Mouse (Mus musculus) midbrain, embryonic 10.5 days (tissue): ENCODE measurements around the gene Gm10234. TPM values are rescaled to one million over a fixed set of nuclear protein-coding genes. Genes with fewer than 3 reads are reported as not detected.

Experiments used
- DNase-seq: peaks from one replicate; pipeline ENCODE4 v3.0.0-alpha.2; 2017; ENCODE audit warnings: low spot score
- H3K27ac ChIP-seq: fragments of 300-500 bp; sonication (generic); replicated peaks from 2 replicates; pipeline ENCODE4 v1.5.1; 2016; ENCODE audit warnings: mild to moderate bottlenecking
- H3K27me3 ChIP-seq: fragments of 300-500 bp; sonication (generic); 2 replicates; pipeline ENCODE4 v1.6.1; 2016; ENCODE audit warnings: low read depth, mild to moderate bottlenecking; ENCODE audit not compliant: poor library complexity, severe bottlenecking
- H3K36me3 ChIP-seq: fragments of 300-500 bp; sonication (generic); 2 replicates; pipeline ENCODE4 v1.6.1; 2016; ENCODE audit warnings: mild to moderate bottlenecking, moderate library complexity
- H3K4me1 ChIP-seq: fragments of 300-500 bp; sonication (generic); 2 replicates; pipeline ENCODE4 v1.6.1; 2016
- H3K4me3 ChIP-seq: fragments of 300-500 bp; sonication (generic); 2 replicates; pipeline ENCODE4 v1.5.1; 2016; ENCODE audit warnings: mild to moderate bottlenecking, moderate library complexity
- H3K9me3 ChIP-seq: fragments of 300-500 bp; sonication (generic); replicated peaks from 2 replicates; pipeline ENCODE4 v1.6.1; 2016; ENCODE audit warnings: mild to moderate bottlenecking
- WGBS: fragments of 180-500 bp; shearing (Covaris S2); methylation state at CpG from one replicate; pipeline ENCODE4 v1.1.7; 2016; 5-methylcytosine and 5-hydroxymethylcytosine counted together
- polyA plus RNA-seq: library from polyadenylated mRNA; unstranded; fragments of >200 nt; fragmentation: Nextera tagmentation; extraction: Ambion mirVana; gene quantifications from 2 replicates; pipeline ENCODE4 v1.2.1, GENCODE M21; 2016

The Gm10234 gene
- polyA plus RNA-seq: not detected in 2 replicates

DNA sequence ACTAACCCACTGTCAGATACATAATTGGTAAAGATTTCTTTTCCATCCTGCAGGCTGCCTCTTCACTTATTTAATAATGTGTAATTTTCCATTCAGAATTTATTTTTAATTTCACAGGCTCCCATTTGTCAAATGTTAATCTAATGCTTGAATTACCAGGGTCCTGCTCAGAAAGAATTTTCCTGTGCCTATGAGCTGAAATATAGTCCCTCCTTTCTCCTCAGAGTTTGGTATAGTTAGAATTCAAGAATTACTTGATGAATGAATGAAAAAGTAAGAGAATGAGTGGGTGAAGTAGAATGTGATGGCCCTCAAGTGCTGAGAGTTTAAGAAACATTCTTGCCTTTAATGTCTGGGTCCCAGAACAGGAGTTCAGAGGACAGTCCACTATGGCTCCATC lies at the start of gene Gm10234:
Gene Gm10234 (plus strand): TSS at position 301 of the 400 bp plus-strand sequence.
- no peak within 1 kb of the TSS for H3K27ac ChIP-seq
- no peaks in the 10 kb centered on the region for H3K27me3 ChIP-seq
- DNase-seq: no peak
- H3K4me3 ChIP-seq: no peak within 1 kb of the TSS
- no peaks in the 10 kb centered on the region for H3K4me1 ChIP-seq
- H3K36me3 ChIP-seq: no peaks in the 10 kb centered on the region
- no peaks in the 10 kb centered on the region for H3K9me3 ChIP-seq

DNA sequence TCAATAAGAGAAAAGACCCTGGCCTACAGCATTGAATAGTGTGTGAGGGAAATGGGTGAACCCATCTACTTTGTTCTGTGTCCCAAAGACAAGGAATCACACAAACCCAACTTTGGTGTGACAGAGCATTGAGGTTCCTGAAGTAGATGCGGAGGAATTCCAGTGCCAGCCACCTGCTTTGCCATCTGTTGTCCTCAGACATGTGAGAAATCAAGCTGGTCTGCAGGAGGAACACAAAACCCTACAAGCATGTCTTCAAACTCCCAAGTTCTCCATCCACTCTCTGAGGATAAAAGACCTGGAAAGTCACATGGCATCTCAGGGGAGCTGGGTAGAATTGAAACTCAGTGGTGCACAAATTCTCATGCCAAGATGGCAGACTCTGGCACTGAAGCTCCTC lies 44.3 kb upstream of the Gm10234 start:
- Histone ChIP-seq H3K27me3 (no peaks in the 10 kb centered on the region), H3K27ac (no peak overlapping the region), H3K36me3 (no peaks in the 10 kb centered on the region), H3K9me3 (no peaks in the 10 kb centered on the region), H3K4me1 (peaks cover 4% of the 10 kb centered on the region; the same call in 1 of the 2 replicates), H3K4me3 (no peak overlapping the region)
- 92% methylated on average over 1 of the region's 1 CpGs for WGBS
- no peak for DNase-seq

DNA sequence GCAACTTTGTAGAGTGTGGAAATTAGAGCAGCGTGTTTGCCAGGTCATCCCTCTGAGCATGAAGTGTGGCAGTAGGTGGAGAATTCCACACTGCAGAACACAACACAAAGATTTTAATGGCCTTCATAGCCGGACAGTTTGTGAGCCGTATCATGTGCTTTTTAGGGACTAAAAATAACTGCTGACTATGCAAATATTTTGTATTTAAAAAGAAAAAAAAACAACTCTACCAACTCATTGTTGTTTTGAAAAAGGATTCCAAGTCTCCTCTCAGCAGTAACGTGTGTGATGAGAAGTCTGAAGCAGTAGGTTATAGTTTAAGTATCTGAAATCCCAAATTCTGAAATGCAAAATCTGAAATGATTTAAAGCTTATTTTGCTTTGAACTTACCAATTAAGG lies 25.9 kb upstream of the Gm10234 start:
- H3K9me3 ChIP-seq: no peaks in the 10 kb centered on the region
- no peaks in the 10 kb centered on the region for H3K27me3 ChIP-seq
- H3K4me3 ChIP-seq: no peak overlapping the region
- 88% methylated on average over 4 of the region's 4 CpGs for WGBS
- no peak overlapping the region for H3K27ac ChIP-seq
- no peaks in the 10 kb centered on the region for H3K36me3 ChIP-seq
- no peak for DNase-seq
- no peaks in the 10 kb centered on the region for H3K4me1 ChIP-seq

DNA sequence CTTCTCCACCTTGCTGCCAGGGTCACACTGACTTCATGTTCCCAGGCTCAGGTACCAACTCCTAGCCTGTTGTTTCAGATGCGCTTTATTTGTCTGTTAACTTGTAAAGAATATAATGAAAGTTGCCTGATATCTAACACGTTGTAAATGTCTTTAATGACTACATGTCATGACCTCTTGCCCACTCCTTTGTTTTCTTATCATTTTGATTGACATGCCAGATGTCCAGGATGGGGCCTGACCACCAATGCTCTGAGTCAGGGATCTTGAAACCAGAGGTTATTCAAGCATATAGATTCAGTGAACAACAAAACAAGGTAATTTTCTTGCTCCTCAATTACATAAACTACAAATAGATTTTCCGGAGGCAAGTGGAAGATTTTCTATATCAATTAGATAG lies 23.5 kb upstream of the Gm10234 start:
- 73% methylated on average over 3 of the region's 3 CpGs for WGBS
- Histone ChIP-seq H3K4me1 (no peaks in the 10 kb centered on the region), H3K27me3 (no peaks in the 10 kb centered on the region), H3K4me3 (no peak overlapping the region), H3K27ac (no peak overlapping the region), H3K9me3 (no peaks in the 10 kb centered on the region), H3K36me3 (no peaks in the 10 kb centered on the region)
- DNase-seq: no peak

DNA sequence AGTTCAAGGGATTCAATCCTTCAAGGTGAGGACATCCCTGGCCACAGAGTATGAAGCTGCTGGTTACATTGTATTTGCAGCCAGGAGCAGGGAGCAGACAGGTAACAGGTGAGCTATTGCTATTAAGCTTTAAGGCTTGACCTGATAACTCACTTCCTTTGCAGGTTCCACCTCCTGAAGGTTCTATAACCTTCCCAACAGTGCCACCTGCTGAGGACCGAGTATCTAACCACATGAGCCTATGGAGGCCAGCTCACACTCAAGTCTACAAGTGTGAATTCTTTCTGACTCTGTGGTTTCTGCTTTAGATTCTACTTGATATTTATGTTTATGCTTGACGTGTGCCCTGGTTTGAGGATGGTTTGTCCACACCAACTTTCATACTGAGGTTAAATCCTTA lies 21.3 kb upstream of the Gm10234 start:
- WGBS: 78% methylated on average over 2 of the region's 2 CpGs
- H3K4me1 ChIP-seq: no peaks in the 10 kb centered on the region
- H3K4me3 ChIP-seq: no peak overlapping the region
- H3K27me3 ChIP-seq: no peaks in the 10 kb centered on the region
- no peak overlapping the region for H3K27ac ChIP-seq
- DNase-seq: no peak
- H3K36me3 ChIP-seq: no peaks in the 10 kb centered on the region
- no peaks in the 10 kb centered on the region for H3K9me3 ChIP-seq

DNA sequence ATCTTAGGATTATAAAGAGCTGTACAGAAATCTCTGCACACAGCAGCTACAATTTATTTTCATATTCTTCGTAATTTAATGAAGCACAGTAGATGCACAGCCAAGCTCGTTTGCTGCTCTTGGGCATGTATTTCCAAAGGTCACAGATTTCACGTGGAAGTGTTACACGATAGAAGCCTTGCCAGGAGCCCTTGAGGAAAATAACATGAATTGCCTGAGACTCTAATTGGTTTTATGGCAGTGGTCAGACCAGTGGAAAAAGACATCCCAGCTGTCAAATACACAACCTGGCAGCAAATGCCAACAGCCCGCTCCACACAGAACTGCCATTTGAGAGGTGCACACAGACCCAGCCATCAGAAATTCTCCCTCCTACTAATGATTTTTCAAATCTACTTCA lies 9.3 kb downstream of the Gm10234 start:
- Histone ChIP-seq H3K27ac (no peak overlapping the region), H3K4me1 (no peaks in the 10 kb centered on the region), H3K9me3 (no peaks in the 10 kb centered on the region), H3K36me3 (no peaks in the 10 kb centered on the region), H3K27me3 (no peaks in the 10 kb centered on the region), H3K4me3 (no peak overlapping the region)
- no peak for DNase-seq
- 91% methylated on average over 5 of the region's 5 CpGs for WGBS

DNA sequence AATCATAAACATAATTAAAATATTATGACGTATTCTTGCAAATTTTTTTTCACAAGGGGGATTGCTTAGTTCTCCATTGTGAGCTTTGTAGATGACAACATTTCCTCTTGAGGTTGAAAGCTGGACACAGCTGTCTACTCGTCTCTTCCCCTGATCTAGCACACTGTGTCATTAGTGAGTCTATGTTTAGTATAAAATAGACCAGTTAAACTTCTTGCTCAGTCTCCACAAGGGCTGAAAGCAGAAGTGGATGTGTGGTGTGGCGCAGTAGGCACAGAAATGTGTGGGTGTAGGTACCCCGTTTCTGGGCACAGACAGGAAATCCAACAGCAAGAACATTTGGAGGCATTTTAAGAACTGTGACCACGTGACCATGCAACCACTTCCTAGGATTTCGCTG lies 12.9 kb downstream of the Gm10234 start:
- no peak for DNase-seq
- Histone ChIP-seq H3K9me3 (no peaks in the 10 kb centered on the region), H3K4me3 (no peak overlapping the region), H3K36me3 (no peaks in the 10 kb centered on the region), H3K27me3 (no peaks in the 10 kb centered on the region), H3K4me1 (no peaks in the 10 kb centered on the region), H3K27ac (no peak overlapping the region)
- 88% methylated on average over 6 of the region's 6 CpGs for WGBS

DNA sequence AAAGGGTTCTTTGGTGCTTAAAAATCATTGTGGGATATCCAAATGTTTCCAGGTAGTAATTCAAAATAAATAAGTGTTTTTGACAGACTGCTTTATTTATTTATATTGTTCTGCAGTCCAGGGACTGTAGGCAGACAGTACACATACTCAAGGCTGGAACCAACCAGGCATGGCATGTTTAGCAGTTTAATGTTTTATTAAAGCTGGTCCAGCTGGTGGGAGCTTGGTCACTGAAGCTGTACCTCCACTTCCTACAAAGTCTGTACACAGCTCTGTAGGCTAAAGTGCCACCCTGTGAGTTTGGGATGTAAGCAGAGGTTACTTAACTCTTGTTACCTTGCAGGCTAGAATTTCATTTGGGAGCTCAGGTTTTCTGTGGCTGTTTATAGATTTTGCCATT lies 27.5 kb downstream of the Gm10234 start:
- DNase-seq: no peak
- Histone ChIP-seq H3K36me3 (no peaks in the 10 kb centered on the region), H3K27me3 (no peaks in the 10 kb centered on the region), H3K27ac (no peak overlapping the region), H3K9me3 (no peaks in the 10 kb centered on the region), H3K4me3 (no peak overlapping the region), H3K4me1 (no peaks in the 10 kb centered on the region)

DNA sequence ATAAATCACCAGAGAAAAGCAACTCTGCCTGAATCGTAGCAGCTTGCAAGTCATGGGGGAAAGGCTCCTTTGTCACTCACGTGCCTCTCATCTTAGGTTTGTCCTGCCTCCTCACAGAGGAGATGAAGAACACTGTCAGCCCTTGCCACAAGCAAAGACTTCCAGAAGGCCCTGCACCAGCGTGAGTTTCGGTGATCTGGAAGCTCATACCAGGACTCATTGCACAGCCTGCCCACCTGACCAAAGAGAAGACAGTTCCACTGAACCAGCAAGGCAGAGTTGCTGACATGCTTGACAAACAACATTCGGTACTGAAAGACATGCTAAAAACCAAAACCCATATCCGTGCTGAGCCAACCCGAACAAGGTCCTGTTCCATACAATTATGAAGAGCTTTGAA lies 31.1 kb downstream of the Gm10234 start:
- 90% methylated on average over 7 of the region's 7 CpGs for WGBS
- no peaks in the 10 kb centered on the region for H3K27me3 ChIP-seq
- no peak overlapping the region for H3K27ac ChIP-seq
- H3K4me1 ChIP-seq: no peaks in the 10 kb centered on the region
- H3K4me3 ChIP-seq: no peak overlapping the region
- no peaks in the 10 kb centered on the region for H3K36me3 ChIP-seq
- no peaks in the 10 kb centered on the region for H3K9me3 ChIP-seq
- DNase-seq: no peak

DNA sequence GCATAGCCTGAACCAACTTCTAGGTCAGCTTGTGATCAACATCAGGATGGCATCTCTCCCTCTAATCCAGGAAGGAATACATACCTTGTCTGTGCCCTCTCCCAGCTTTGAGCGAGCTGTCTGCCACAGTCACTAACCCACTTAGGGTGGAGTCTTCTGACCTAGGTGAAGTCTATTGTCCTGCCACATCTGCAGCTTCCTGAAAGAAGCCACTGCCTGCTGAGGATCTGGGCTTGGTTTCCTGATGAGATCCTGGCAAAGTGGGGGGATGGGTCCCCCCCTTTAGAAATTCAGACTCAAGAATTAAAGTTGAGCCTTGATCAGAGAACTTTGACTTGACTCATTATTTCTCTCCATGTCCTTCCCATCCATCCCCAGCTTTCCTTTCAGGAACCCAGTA lies 32.0 kb downstream of the Gm10234 start:
- WGBS: 95% methylated on average over 1 of the region's 1 CpGs
- no peak for DNase-seq
- Histone ChIP-seq H3K36me3 (no peaks in the 10 kb centered on the region), H3K4me3 (no peak overlapping the region), H3K9me3 (no peaks in the 10 kb centered on the region), H3K27ac (no peak overlapping the region), H3K4me1 (no peaks in the 10 kb centered on the region), H3K27me3 (no peaks in the 10 kb centered on the region)

DNA sequence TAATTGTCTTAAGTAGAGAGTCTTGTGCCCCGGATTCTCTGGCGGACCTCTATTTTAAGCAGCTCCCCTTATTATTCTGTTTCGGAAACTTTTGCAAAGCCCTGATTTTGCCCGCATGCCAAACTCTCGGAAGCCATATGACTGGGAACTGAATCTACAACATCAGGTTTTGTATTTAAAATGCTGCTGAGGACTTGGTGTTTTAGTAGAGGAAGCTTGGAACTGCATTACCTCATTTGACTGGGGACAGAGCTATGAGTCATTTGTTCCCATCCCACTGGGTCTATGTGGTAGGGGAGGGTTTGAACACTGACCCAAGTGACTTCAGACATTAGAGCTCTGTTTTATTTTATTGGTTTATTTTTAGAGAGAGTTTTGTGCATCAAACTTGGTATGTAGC lies 38.2 kb downstream of the Gm10234 start:
- no peak for DNase-seq
- no peak overlapping the region for H3K4me3 ChIP-seq
- 91% methylated on average over 5 of the region's 5 CpGs for WGBS
- no peaks in the 10 kb centered on the region for H3K4me1 ChIP-seq
- H3K27ac ChIP-seq: no peak overlapping the region
- H3K36me3 ChIP-seq: no peaks in the 10 kb centered on the region
- H3K27me3 ChIP-seq: no peaks in the 10 kb centered on the region
- no peaks in the 10 kb centered on the region for H3K9me3 ChIP-seq

DNA sequence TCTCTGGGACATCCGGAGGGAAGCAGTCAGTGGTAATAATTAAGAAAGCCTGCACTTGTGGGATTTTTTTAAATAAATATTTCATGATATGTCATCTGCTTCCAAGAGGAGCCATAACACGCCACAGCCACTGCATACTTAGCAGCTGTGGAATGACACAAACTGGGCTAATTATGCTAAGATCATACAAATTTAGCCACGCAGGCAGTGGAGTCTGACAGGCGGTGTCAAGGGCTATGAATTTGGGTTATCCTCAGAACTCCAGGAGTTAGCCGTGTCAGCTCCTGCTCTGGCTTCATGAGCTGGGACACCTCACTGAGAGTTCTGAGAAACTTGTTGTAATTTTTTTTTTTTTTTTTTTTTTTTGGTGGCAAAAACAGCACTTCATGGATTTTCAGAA lies 40.8 kb downstream of the Gm10234 start:
- WGBS: 93% methylated on average over 5 of the region's 5 CpGs

DNA sequence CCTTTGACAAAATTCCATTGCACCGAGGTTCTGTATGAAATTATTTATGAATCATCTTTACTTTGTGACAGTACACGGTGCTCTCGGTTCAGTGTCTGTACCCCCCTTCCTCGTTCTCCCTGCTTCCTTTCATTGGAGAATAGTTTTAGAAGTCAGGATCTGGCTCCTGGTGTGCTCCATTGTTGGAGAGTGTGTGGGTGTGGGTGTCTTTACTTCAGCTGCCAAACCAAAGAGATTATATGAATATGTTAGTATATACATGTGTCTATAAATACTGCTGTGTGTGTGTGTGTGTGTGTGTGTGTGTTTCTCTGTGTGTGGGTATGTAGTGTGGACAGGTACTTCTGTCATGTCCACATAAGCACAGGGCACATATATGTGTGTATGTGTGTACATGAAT lies 49.9 kb downstream of the Gm10234 start:
- Histone ChIP-seq H3K4me1 (no peaks in the 10 kb centered on the region), H3K4me3 (no peak overlapping the region), H3K36me3 (no peaks in the 10 kb centered on the region), H3K27ac (no peak overlapping the region), H3K9me3 (no peaks in the 10 kb centered on the region), H3K27me3 (no peaks in the 10 kb centered on the region)
- 85% methylated on average over 4 of the region's 4 CpGs for WGBS
- no peak for DNase-seq

More for the DNA sequence above, 40.8 kb downstream of the Gm10234 start:
- no peaks in the 10 kb centered on the region for H3K9me3 ChIP-seq
- H3K27me3 ChIP-seq: no peaks in the 10 kb centered on the region
- no peak overlapping the region for H3K27ac ChIP-seq
- no peak for DNase-seq
- no peaks in the 10 kb centered on the region for H3K36me3 ChIP-seq
- H3K4me3 ChIP-seq: no peak overlapping the region
- H3K4me1 ChIP-seq: no peaks in the 10 kb centered on the region
